Mouse (Mus musculus) midbrain, embryonic 12.5 days (tissue): ENCODE data around the gene Gys1. TPM values are rescaled to one million over a fixed set of nuclear protein-coding genes. Genes with fewer than 3 reads are reported as not detected.

Experiments used
- ATAC-seq: fragments of 200-750 bp; cut with Nextera tagmentation; 2 replicates; pipeline ENCODE4 v1.8.0; 2017; ENCODE audit warnings: low read depth, moderate TSS enrichment, moderate library complexity; ENCODE audit not compliant: low FRiP score
- H3K27ac ChIP-seq: fragments of 300-500 bp; sonication (generic); replicated peaks from 2 replicates; pipeline ENCODE4 v1.5.1; 2016; ENCODE audit warnings: mild to moderate bottlenecking
- H3K27me3 ChIP-seq: fragments of 300-500 bp; sonication (generic); 2 replicates; pipeline ENCODE4 v1.6.1; 2016; ENCODE audit warnings: mild to moderate bottlenecking
- H3K36me3 ChIP-seq: fragments of 300-500 bp; sonication (generic); 2 replicates; pipeline ENCODE4 v1.6.1; 2016
- H3K4me1 ChIP-seq: fragments of 300-500 bp; sonication (generic); 2 replicates; pipeline ENCODE4 v1.6.1; 2016
- H3K4me2 ChIP-seq: fragments of 300-500 bp; sonication (generic); replicated peaks from 2 replicates; pipeline ENCODE4 v1.6.1; 2016; ENCODE audit warnings: mild to moderate bottlenecking, moderate library complexity
- H3K4me3 ChIP-seq: fragments of 300-500 bp; sonication (generic); 2 replicates; pipeline ENCODE4 v1.5.1; 2016; ENCODE audit warnings: mild to moderate bottlenecking
- H3K9ac ChIP-seq: fragments of 300-500 bp; sonication (generic); replicated peaks from 2 replicates; pipeline ENCODE4 v1.6.1; 2016; ENCODE audit warnings: mild to moderate bottlenecking, moderate library complexity
- H3K9me3 ChIP-seq: fragments of 300-500 bp; sonication (generic); 2 replicates; pipeline ENCODE4 v1.6.1; 2016; ENCODE audit warnings: mild to moderate bottlenecking
- WGBS: fragments of 180-500 bp; shearing (Covaris S2); methylation state at CpG from one replicate; pipeline ENCODE4 v1.1.7; 2016; 5-methylcytosine and 5-hydroxymethylcytosine counted together
- polyA plus RNA-seq: library from polyadenylated mRNA; unstranded; fragments of >200 nt; fragmentation: Nextera tagmentation; extraction: Ambion mirVana; gene quantifications from 2 replicates; pipeline ENCODE4 v1.2.1, GENCODE M21; 2016

The Gys1 gene
- polyA plus RNA-seq, 1 experiment from 2014 or later: 32.4 TPM

DNA sequence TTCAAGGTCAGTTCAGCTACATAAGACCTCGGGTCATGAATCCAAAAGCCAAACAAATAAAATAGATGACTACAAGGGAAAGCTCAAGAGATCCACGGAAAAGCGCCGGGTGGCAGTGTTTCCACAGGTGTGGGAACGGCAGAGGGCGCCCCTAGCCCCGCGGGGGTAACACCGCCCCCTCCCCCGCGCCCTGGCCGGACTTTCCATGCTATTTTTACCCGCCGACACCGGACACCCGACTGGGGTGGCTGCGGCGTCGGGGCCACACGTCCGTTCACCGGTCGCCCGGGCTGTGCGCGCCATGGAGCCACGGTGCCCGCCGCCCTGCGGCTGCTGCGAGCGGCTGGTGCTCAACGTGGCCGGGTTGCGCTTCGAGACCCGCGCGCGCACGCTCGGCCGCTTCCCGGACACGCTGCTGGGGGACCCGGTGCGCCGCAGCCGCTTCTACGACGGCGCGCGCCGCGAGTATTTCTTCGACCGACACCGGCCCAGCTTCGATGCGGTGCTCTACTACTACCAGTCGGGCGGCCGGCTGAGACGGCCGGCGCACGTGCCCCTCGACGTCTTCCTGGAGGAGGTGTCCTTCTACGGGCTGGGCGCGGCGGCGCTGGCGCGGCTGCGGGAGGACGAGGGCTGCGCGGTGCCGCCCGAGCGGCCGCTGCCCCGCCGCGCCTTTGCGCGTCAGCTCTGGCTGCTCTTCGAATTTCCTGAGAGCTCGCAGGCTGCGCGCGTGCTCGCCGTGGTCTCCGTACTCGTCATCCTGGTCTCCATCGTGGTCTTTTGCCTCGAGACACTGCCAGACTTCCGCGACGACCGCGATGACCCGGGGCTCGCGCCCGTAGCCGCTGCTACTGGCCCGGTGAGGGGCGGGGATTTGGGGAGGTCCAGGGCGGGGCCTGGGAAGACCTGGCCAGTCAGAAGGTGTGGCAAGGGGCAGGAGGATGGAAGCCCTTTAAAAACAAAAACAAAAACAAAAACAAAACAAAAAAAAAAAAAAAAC lies 28.2 kb upstream of the Gys1 start:
- H3K9ac ChIP-seq: no peak overlapping the region
- peaks cover 12% of the 10 kb centered on the region for H3K4me1 ChIP-seq
- ATAC-seq: no peak
- H3K27ac ChIP-seq: no peak overlapping the region
- H3K36me3 ChIP-seq: no peaks in the 10 kb centered on the region
- H3K4me2 ChIP-seq: peak overlapping the region; percentile 43
- H3K9me3 ChIP-seq: no peaks in the 10 kb centered on the region
- peak overlapping the region; percentile 30 for H3K4me3 ChIP-seq
- WGBS: 2% methylated on average over 114 of the region's 114 CpGs
- H3K27me3 ChIP-seq: peaks cover 69% of the 10 kb centered on the region

- no peak overlapping the region for H3K4me3 ChIP-seq
- H3K9ac ChIP-seq: no peak overlapping the region
Observed at GRCm38 (mm10) chr7:45407836-45408235, 26.8 kb upstream of the Gys1 start.

GRCm38 (mm10) chr7:45408351-45408750 lies 26.3 kb upstream of the Gys1 start:
- H3K27me3 ChIP-seq: peaks cover 88% of the 10 kb centered on the region
- 83% methylated on average over 7 of the region's 7 CpGs for WGBS

More at GRCm38 (mm10) chr7:45407836-45408235, 26.8 kb upstream of the Gys1 start:
- no peak for ATAC-seq
- WGBS: 82% methylated on average over 10 of the region's 10 CpGs
- Histone ChIP-seq H3K36me3 (no peaks in the 10 kb centered on the region), H3K9me3 (no peaks in the 10 kb centered on the region), H3K4me2 (no peak overlapping the region), H3K4me1 (peaks cover 12% of the 10 kb centered on the region), H3K27ac (no peak overlapping the region), H3K27me3 (peaks cover 83% of the 10 kb centered on the region)

GRCm38 (mm10) chr7:45408949-45409348 lies 25.7 kb upstream of the Gys1 start:
- peaks cover 21% of the 10 kb centered on the region for H3K4me1 ChIP-seq
- H3K9me3 ChIP-seq: no peaks in the 10 kb centered on the region
- no peak for ATAC-seq
- H3K4me3 ChIP-seq: no peak overlapping the region
- 91% methylated on average over 17 of the region's 17 CpGs for WGBS
- no peak overlapping the region for H3K27ac ChIP-seq
- H3K27me3 ChIP-seq: peaks cover 94% of the 10 kb centered on the region
- H3K4me2 ChIP-seq: no peak overlapping the region
- no peaks in the 10 kb centered on the region for H3K36me3 ChIP-seq
- 0 out of 2 replicates have a peak overlapping the region, but pooled peaks have one; percentile 7 for H3K9ac ChIP-seq

More at GRCm38 (mm10) chr7:45408351-45408750, 26.3 kb upstream of the Gys1 start:
- Histone ChIP-seq H3K9ac (no peak overlapping the region), H3K36me3 (no peaks in the 10 kb centered on the region), H3K4me1 (peaks cover 15% of the 10 kb centered on the region), H3K9me3 (no peaks in the 10 kb centered on the region), H3K4me2 (no peak overlapping the region), H3K4me3 (no peak overlapping the region), H3K27ac (no peak overlapping the region)
- no peak for ATAC-seq

GRCm38 (mm10) chr7:45409497-45410163 lies 25.0 kb upstream of the Gys1 start:
- no peak for ATAC-seq
- H3K27me3 ChIP-seq: peaks cover 100% of the 10 kb centered on the region

DNA sequence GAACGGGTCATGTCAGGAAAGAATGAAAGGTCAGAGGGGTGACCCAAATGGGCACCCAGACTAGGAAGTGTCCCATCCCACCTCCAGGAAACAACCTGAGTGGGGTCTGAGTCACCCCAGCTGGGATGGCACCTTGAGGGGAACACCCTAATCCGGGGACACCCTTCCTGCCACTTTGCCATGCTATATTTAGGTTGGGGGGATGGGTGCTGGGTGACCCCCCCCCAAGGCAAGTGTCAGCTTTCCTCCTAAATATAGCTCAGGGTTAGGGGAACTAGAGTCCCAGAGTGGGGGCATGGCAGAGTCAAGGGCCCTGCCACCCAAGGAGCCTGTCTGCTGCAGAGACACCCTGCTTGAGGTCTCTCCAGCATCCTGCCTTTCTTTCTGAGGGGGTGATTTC lies 22.2 kb upstream of the Gys1 start:
- Histone ChIP-seq H3K36me3 (no peaks in the 10 kb centered on the region), H3K9ac (no peak overlapping the region), H3K4me3 (no peak overlapping the region), H3K9me3 (no peaks in the 10 kb centered on the region), H3K4me2 (no peak overlapping the region), H3K27ac (no peak overlapping the region), H3K4me1 (peaks cover 20% of the 10 kb centered on the region), H3K27me3 (peaks cover 100% of the 10 kb centered on the region)
- 96% methylated on average over 2 of the region's 2 CpGs for WGBS
- no peak for ATAC-seq

More at GRCm38 (mm10) chr7:45409497-45410163, 25.0 kb upstream of the Gys1 start:
- peaks cover 26% of the 10 kb centered on the region for H3K4me1 ChIP-seq
- no peak overlapping the region for H3K9ac ChIP-seq
- H3K4me3 ChIP-seq: no peak overlapping the region
- H3K27ac ChIP-seq: no peak overlapping the region
- no peaks in the 10 kb centered on the region for H3K36me3 ChIP-seq
- 89% methylated on average over 8 of the region's 8 CpGs for WGBS
- no peak overlapping the region for H3K4me2 ChIP-seq
- H3K9me3 ChIP-seq: no peaks in the 10 kb centered on the region

DNA sequence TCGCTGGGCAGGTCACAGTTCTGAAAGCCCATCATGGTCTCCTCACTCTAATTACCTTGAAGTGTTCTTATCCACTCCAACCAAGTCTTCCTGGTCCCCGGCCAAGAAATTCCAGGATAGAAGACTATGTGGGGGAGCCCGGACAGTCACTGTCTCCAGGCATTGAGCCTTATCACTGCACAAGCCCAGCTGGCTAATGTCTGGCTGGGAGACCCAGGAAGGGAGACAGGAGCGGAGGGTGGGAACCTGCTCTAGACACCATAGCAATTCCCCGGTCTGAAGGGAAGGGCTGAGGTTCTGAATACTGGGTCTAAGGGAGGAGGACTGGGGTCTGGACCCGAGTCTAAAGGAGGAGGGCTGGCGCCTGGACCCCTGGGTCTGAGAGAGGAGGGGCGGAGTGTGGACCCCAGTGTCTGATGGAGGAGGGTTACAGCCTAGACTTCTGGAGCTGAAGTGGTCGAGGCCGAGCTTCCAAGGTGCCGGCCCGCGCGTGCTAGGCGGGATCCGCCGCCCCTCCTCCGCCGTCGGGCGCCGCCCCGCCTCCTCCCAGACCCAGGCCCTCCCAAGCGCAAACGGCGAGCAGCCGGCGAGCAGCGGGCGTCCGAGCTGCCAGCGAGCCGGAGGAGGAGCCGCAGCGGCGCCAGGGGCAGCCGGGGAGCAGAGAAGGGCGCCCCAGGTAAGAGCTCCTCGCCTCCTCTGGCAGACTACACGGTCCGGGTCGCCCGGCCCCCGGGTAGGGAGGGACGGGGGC lies 21.4 kb upstream of the Gys1 start, which contains the start of gene Ntf5:
Gene Ntf5 (plus strand): TSS at position 583 of the 751 bp plus-strand sequence.
- Histone ChIP-seq H3K4me1 (peaks cover 20% of the 10 kb centered on the region), H3K36me3 (no peaks in the 10 kb centered on the region), H3K4me3 (peak within 1 kb of the TSS; percentile 51), H3K9me3 (no peaks in the 10 kb centered on the region), H3K27me3 (peaks cover 100% of the 10 kb centered on the region), H3K27ac (no peak within 1 kb of the TSS), H3K4me2 (peak within 1 kb of the TSS; percentile 86), H3K9ac (peak within 1 kb of the TSS; percentile 61)
- WGBS: 3% methylated on average over 44 of the region's 45 CpGs
- peak; percentile 69 for ATAC-seq

DNA sequence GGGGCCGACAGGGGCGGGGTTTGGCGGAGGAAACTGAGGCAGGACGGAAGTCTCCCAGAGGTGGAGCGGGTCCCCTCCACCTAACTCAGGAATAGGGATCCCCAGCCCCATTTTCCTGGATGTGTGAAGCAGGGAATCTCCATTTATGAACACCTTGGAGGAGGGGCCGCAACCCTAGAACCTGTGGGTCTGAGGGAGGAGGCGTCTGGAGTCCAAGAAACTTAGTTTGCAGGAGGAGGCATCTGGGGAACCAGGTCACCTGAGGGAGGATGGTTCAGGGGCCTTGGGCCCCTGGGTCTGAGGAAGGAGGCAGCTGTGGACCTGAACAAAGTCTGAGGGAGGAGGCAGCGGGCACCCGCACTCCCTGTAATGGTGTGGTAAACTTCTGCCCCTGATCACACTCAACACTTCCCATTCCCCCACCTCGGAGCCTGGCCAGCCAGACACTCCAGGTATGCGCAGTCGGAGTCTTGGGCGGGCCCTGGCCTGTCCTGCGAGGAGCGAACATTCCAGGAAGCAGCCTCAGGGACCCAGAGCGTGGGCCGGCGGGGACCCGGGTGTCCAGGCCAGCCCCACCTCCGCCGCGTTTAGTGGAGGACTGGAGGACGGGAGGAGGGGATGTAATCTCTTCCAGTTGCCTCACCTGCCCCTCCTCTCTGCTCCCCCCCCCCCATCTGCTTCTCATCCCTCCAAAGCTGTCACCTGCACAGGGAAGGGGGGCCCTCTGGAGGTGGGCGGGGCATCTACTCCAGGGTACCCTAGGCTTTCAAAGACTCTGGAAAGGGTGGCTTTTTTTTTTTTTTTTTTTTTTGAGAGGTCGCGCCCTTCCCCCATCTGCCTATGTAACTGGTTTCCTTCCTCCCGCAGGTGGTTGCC lies 20.5 kb upstream of the Gys1 start:
- peak; percentile 42; the same call in 1 of the 2 replicates for ATAC-seq
- 2% methylated on average over 27 of the region's 27 CpGs for WGBS
- Histone ChIP-seq H3K4me1 (peaks cover 20% of the 10 kb centered on the region), H3K4me3 (peak overlapping the region; percentile 51), H3K4me2 (peak overlapping the region; percentile 86), H3K36me3 (no peaks in the 10 kb centered on the region), H3K27me3 (peaks cover 100% of the 10 kb centered on the region), H3K9me3 (no peaks in the 10 kb centered on the region), H3K9ac (peak overlapping the region; percentile 61), H3K27ac (no peak overlapping the region)

- H3K9ac ChIP-seq: no peak overlapping the region
- peaks cover 20% of the 10 kb centered on the region for H3K4me1 ChIP-seq
- no peak overlapping the region for H3K27ac ChIP-seq
- no peaks in the 10 kb centered on the region for H3K9me3 ChIP-seq
- no peak overlapping the region for H3K4me2 ChIP-seq
- H3K4me3 ChIP-seq: no peak overlapping the region
- ATAC-seq: no peak
- WGBS: 43% methylated on average over 12 of the region's 12 CpGs
- H3K27me3 ChIP-seq: peaks cover 99% of the 10 kb centered on the region
- no peaks in the 10 kb centered on the region for H3K36me3 ChIP-seq
Observed at GRCm38 (mm10) chr7:45414740-45415224, 19.9 kb upstream of the Gys1 start.

DNA sequence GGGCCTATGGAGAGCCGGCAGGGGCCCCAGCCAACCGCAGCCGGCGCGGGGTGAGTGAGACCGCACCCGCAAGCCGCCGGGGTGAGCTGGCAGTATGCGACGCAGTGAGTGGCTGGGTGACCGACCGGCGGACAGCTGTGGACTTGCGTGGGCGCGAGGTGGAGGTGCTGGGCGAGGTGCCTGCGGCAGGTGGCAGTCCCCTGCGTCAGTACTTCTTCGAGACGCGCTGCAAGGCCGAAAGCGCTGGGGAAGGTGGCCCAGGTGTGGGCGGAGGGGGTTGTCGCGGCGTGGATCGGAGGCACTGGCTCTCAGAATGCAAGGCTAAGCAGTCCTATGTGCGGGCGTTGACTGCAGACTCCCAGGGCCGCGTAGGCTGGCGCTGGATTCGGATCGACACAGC lies 19.0 kb upstream of the Gys1 start:
- WGBS: 16% methylated on average over 37 of the region's 37 CpGs

More for the DNA sequence above, 19.0 kb upstream of the Gys1 start:
- ATAC-seq: no peak
- Histone ChIP-seq H3K4me1 (peaks cover 20% of the 10 kb centered on the region), H3K9me3 (no peaks in the 10 kb centered on the region), H3K27me3 (peaks cover 99% of the 10 kb centered on the region), H3K4me3 (no peak overlapping the region), H3K9ac (no peak overlapping the region), H3K27ac (no peak overlapping the region), H3K36me3 (no peaks in the 10 kb centered on the region), H3K4me2 (no peak overlapping the region)
